Mouse (Mus musculus): ENCODE results near the gene Ache. TPM values are rescaled to one million over a fixed set of nuclear protein-coding genes. Genes with fewer than 3 reads are reported as not detected.

Ache gene
- polyA plus RNA-seq (2012): 18.7 and 23.1 TPM in 2 replicates

- no peak for TF ChIP-seq GATA1 (IDR thresholded peaks at IDR 0.05; ENCODE audit: low read length)
Measured at GRCm38 (mm10) chr5:137287032-137287952, at the start of gene Ache. TSS of gene Ache (plus strand) at chr5:137287519.

GRCm38 (mm10) chr5:137263897-137264720 lies 23.2 kb upstream of the Ache start:
- no peak for TF ChIP-seq GATA1 (IDR thresholded peaks at IDR 0.05; ENCODE audit: low read length)

- TF ChIP-seq GATA1 (IDR thresholded peaks at IDR 0.05; ENCODE audit: low read length): no peak
Measured at GRCm38 (mm10) chr5:137264787-137265186, 22.5 kb upstream of the Ache start.

- no peak for TF ChIP-seq GATA1 (IDR thresholded peaks at IDR 0.05; ENCODE audit: low read length)
Measured at GRCm38 (mm10) chr5:137268131-137268910, 19.0 kb upstream of the Ache start.

GRCm38 (mm10) chr5:137277360-137278342 lies 9.7 kb upstream of the Ache start:
- TF ChIP-seq GATA1 (IDR thresholded peaks at IDR 0.05; ENCODE audit: low read length): peak; percentile 32

GRCm38 (mm10) chr5:137285045-137285444 lies 2.3 kb upstream of the Ache start:
- TF ChIP-seq GATA1 (IDR thresholded peaks at IDR 0.05; ENCODE audit: low read length): no peak

GRCm38 (mm10) chr5:137285986-137286385 lies 1.3 kb upstream of the Ache start:
- no peak for TF ChIP-seq GATA1 (IDR thresholded peaks at IDR 0.05; ENCODE audit: low read length)

GRCm38 (mm10) chr5:137286655-137287031 lies 676 bp upstream of the Ache start:
- TF ChIP-seq GATA1 (IDR thresholded peaks at IDR 0.05; ENCODE audit: low read length): no peak

- no peak for TF ChIP-seq GATA1 (IDR thresholded peaks at IDR 0.05; ENCODE audit: low read length)
Measured at GRCm38 (mm10) chr5:137287953-137288743, 829 bp downstream of the Ache start.

GRCm38 (mm10) chr5:137288999-137289470 lies 1.7 kb downstream of the Ache start:
- TF ChIP-seq GATA1 (IDR thresholded peaks at IDR 0.05; ENCODE audit: low read length): no peak

- peak; percentile 98 for TF ChIP-seq GATA1 (IDR thresholded peaks at IDR 0.05; ENCODE audit: low read length)
Measured at GRCm38 (mm10) chr5:137289591-137290365, 2.5 kb downstream of the Ache start.

GRCm38 (mm10) chr5:137290677-137291076 lies 3.4 kb downstream of the Ache start:
- no peak for TF ChIP-seq GATA1 (IDR thresholded peaks at IDR 0.05; ENCODE audit: low read length)

Data from G1E-ER4 (cell line).